Mouse (Mus musculus): ENCODE measurements around the gene Apeh. TPM values are rescaled to one million over a fixed set of nuclear protein-coding genes. Genes with fewer than 3 reads are reported as not detected.

Apeh gene
- polyA plus RNA-seq, 2 experiments: 38.6 to 55.6 TPM

- ATAC-seq (ENCODE audit: low FRiP score, low read depth) (no peak), DNase-seq (ENCODE audit: low spot score) (no peak)
- peaks cover 10% of the 10 kb centered on the region; the same call in 1 of the 2 replicates for H3K4me1 ChIP-seq (ENCODE audit: control insufficient read depth, insufficient read depth, low read length)
- TF ChIP-seq POLR2A (IDR thresholded peaks at IDR 0.05; ENCODE audit: borderline replicate concordance, extremely low read depth, insufficient read depth, insufficient read length): no peak
- no peaks in the 10 kb centered on the region for H3K9me3 ChIP-seq (ENCODE audit: control insufficient read depth, low read length)
- WGBS: 83% methylated on average over 4 of the region's 4 CpGs
- H3K4me3 ChIP-seq (replicated peaks; ENCODE audit: low read length): no peak overlapping the region
- H3K36me3 ChIP-seq (ENCODE audit: control insufficient read depth, insufficient read depth, low read length): peaks cover 59% of the 10 kb centered on the region
- no peak overlapping the region for H3K9ac ChIP-seq (ENCODE audit: low read depth, low read length, severe bottlenecking)
- no peak overlapping the region for H3K27ac ChIP-seq (replicated peaks; ENCODE audit: low read depth, low read length)
- no peak overlapping the region for H3K4me2 ChIP-seq (replicated peaks; ENCODE audit: low read depth, low read length, severe bottlenecking)
- no peaks in the 10 kb centered on the region for H3K27me3 ChIP-seq (ENCODE audit: control insufficient read depth, insufficient read depth, low read length)
Measured at GRCm38 (mm10) chr9:108051931-108052220, 42.5 kb downstream of the Apeh start.

GRCm38 (mm10) chr9:108051184-108051930 lies 43.0 kb downstream of the Apeh start:
- no peak overlapping the region for H3K4me2 ChIP-seq (replicated peaks; ENCODE audit: low read depth, low read length, severe bottlenecking)
- H3K4me1 ChIP-seq (ENCODE audit: control insufficient read depth, insufficient read depth, low read length): peaks cover 10% of the 10 kb centered on the region; the same call in 1 of the 2 replicates
- no peaks in the 10 kb centered on the region for H3K27me3 ChIP-seq (ENCODE audit: control insufficient read depth, insufficient read depth, low read length)
- DNase-seq (ENCODE audit: low spot score) (no peak), ATAC-seq (ENCODE audit: low FRiP score, low read depth) (no peak)
- H3K4me3 ChIP-seq (replicated peaks; ENCODE audit: low read length): no peak overlapping the region
- 94% methylated on average over 15 of the region's 15 CpGs for WGBS
- peaks cover 61% of the 10 kb centered on the region for H3K36me3 ChIP-seq (ENCODE audit: control insufficient read depth, insufficient read depth, low read length)
- no peak for TF ChIP-seq POLR2A (IDR thresholded peaks at IDR 0.05; ENCODE audit: borderline replicate concordance, extremely low read depth, insufficient read depth, insufficient read length)
- H3K9me3 ChIP-seq (ENCODE audit: control insufficient read depth, low read length): no peaks in the 10 kb centered on the region
- H3K27ac ChIP-seq (replicated peaks; ENCODE audit: low read depth, low read length): no peak overlapping the region
- no peak overlapping the region for H3K9ac ChIP-seq (ENCODE audit: low read depth, low read length, severe bottlenecking)

DNA sequence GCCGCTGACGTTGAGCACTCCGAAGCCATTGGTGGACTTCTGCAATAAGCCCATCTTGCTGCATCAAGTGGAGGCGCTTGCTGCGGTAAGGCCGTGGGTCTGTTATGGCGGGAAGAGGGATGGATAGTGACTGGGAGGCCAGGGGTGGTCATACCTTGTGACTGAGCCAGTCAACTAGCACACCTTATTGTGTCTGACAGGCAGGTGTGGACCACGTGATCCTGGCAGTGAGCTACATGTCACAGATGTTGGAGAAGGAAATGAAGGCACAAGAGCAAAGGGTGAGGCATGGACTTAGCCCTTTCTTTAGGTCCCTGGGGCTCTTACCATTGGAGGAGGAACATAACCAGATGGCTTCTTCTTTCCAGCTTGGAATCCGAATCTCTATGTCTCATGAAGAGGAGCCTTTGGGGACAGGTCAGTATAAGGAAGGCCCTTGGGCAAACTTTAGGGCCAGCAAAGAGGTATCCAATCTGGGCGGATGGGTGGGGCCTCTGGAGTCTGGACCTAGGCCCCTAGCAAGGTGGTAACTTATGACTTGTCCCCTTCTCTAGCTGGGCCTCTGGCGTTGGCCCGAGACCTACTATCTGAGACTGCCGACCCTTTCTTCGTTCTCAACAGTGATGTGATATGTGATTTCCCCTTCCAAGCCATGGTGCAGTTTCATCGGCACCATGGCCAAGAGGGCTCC lies 44.7 kb downstream of the Apeh start:
- H3K27me3 ChIP-seq (ENCODE audit: control insufficient read depth, insufficient read depth, low read length): no peaks in the 10 kb centered on the region
- H3K36me3 ChIP-seq (ENCODE audit: control insufficient read depth, insufficient read depth, low read length): peaks cover 65% of the 10 kb centered on the region
- no peak for DNase-seq (ENCODE audit: low spot score)
- H3K27ac ChIP-seq (replicated peaks; ENCODE audit: low read depth, low read length): peak overlapping the region; percentile 84
- peak overlapping the region; percentile 83 for H3K4me3 ChIP-seq (replicated peaks; ENCODE audit: low read length)
- H3K4me1 ChIP-seq (ENCODE audit: control insufficient read depth, insufficient read depth, low read length): peaks cover 10% of the 10 kb centered on the region; the same call in 1 of the 2 replicates
- peak overlapping the region; percentile 75 for H3K4me2 ChIP-seq (replicated peaks; ENCODE audit: low read depth, low read length, severe bottlenecking)
- 39% methylated on average over 15 of the region's 15 CpGs for WGBS
- H3K9ac ChIP-seq (ENCODE audit: low read depth, low read length, severe bottlenecking): peak overlapping the region; percentile 87
- ATAC-seq (ENCODE audit: low FRiP score, low read depth): no peak
- TF ChIP-seq POLR2A (IDR thresholded peaks at IDR 0.05; ENCODE audit: borderline replicate concordance, extremely low read depth, insufficient read depth, insufficient read length): no peak
- H3K9me3 ChIP-seq (ENCODE audit: control insufficient read depth, low read length): no peaks in the 10 kb centered on the region

- ATAC-seq (ENCODE audit: low FRiP score, low read depth) (peak; percentile 95), DNase-seq (ENCODE audit: low spot score) (peak; percentile 97)
- Histone ChIP-seq H3K27ac (replicated peaks; ENCODE audit: low read depth, low read length) (peak within 1 kb of the TSS; percentile 84), H3K9ac (ENCODE audit: low read depth, low read length, severe bottlenecking) (peak within 1 kb of the TSS; percentile 87), H3K27me3 (ENCODE audit: control insufficient read depth, insufficient read depth, low read length) (no peaks in the 10 kb centered on the region), H3K4me1 (ENCODE audit: control insufficient read depth, insufficient read depth, low read length) (peaks cover 10% of the 10 kb centered on the region; the same call in 1 of the 2 replicates), H3K4me3 (replicated peaks; ENCODE audit: low read length) (peak within 1 kb of the TSS; percentile 83), H3K4me2 (replicated peaks; ENCODE audit: low read depth, low read length, severe bottlenecking) (peak within 1 kb of the TSS; percentile 75), H3K9me3 (ENCODE audit: control insufficient read depth, low read length) (no peaks in the 10 kb centered on the region), H3K36me3 (ENCODE audit: control insufficient read depth, insufficient read depth, low read length) (peaks cover 62% of the 10 kb centered on the region)
- TF ChIP-seq POLR2A (IDR thresholded peaks at IDR 0.05; ENCODE audit: borderline replicate concordance, extremely low read depth, insufficient read depth, insufficient read length): 0 out of 2 replicates have a peak, but pooled peaks have one; percentile 32
- WGBS: under 1% methylated on average over 34 of the region's 39 CpGs
Measured at GRCm38 (mm10) chr9:108049016-108049455, 45.4 kb downstream of the Apeh start, which contains the start of gene Gmppb. Gene Gmppb, plus strand, starts transcription at chr9:108049242.

GRCm38 (mm10) chr9:108048566-108048955 lies 45.8 kb downstream of the Apeh start:
- 0% methylated on average over 18 of the region's 19 CpGs for WGBS
- Histone ChIP-seq H3K27me3 (ENCODE audit: control insufficient read depth, insufficient read depth, low read length) (no peaks in the 10 kb centered on the region), H3K9me3 (ENCODE audit: control insufficient read depth, low read length) (no peaks in the 10 kb centered on the region), H3K4me2 (replicated peaks; ENCODE audit: low read depth, low read length, severe bottlenecking) (peak overlapping the region; percentile 75), H3K27ac (replicated peaks; ENCODE audit: low read depth, low read length) (peak overlapping the region; percentile 53), H3K4me1 (ENCODE audit: control insufficient read depth, insufficient read depth, low read length) (peaks cover 10% of the 10 kb centered on the region; the same call in 1 of the 2 replicates), H3K9ac (ENCODE audit: low read depth, low read length, severe bottlenecking) (peak overlapping the region; percentile 87), H3K36me3 (ENCODE audit: control insufficient read depth, insufficient read depth, low read length) (peaks cover 63% of the 10 kb centered on the region), H3K4me3 (replicated peaks; ENCODE audit: low read length) (peak overlapping the region; percentile 83)
- TF ChIP-seq POLR2A (IDR thresholded peaks at IDR 0.05; ENCODE audit: borderline replicate concordance, extremely low read depth, insufficient read depth, insufficient read length): no peak
- peak; percentile 2 for ATAC-seq (ENCODE audit: low FRiP score, low read depth)
- DNase-seq (ENCODE audit: low spot score): no peak
